Mouse (Mus musculus) intestine, postnatal 0 days (tissue): ENCODE data around the gene Sf3b3. TPM values are rescaled to one million over a fixed set of nuclear protein-coding genes. Genes with fewer than 3 reads are reported as not detected.
A peak's percentile ranks its signal among the peaks of the same experiment; 100 is the strongest.
"Not testable (repeated sequence)": the region's sequence is repeated elsewhere in the genome, so short reads cannot be mapped to it uniquely, and the experiment has no call there.

ENCODE experiments used
- ATAC-seq: fragments of 200-750 bp; cut with Nextera tagmentation; 2 replicates; pipeline ENCODE4 v1.8.0; 2017; ENCODE audit warnings: mild to moderate bottlenecking, moderate TSS enrichment, moderate library complexity
- H3K27ac ChIP-seq: fragments of 300-500 bp; sonication (generic); 2 replicates; pipeline ENCODE4 v1.5.1; 2014; ENCODE audit warnings: mild to moderate bottlenecking, low read depth, low read length, moderate library complexity
- H3K27me3 ChIP-seq: fragments of 300-500 bp; sonication (generic); replicated peaks from 2 replicates; pipeline ENCODE4 v1.6.1; 2014; ENCODE audit warnings: low read length, mixed read lengths; ENCODE audit not compliant: control insufficient read depth, insufficient read depth
- H3K36me3 ChIP-seq: fragments of 300-500 bp; sonication (generic); 2 replicates; pipeline ENCODE4 v1.6.1; 2014; ENCODE audit warnings: mild to moderate bottlenecking, moderate library complexity; ENCODE audit not compliant: control insufficient read depth, insufficient read depth
- H3K4me1 ChIP-seq: fragments of 300-500 bp; sonication (generic); replicated peaks from 2 replicates; pipeline ENCODE4 v1.6.1; 2014; ENCODE audit warnings: antibody characterized with exemption, low read length, mixed read lengths; ENCODE audit not compliant: control insufficient read depth, insufficient read depth
- H3K4me2 ChIP-seq: fragments of 300-500 bp; sonication (generic); replicated peaks from 2 replicates; pipeline ENCODE4 v1.6.1; 2014; ENCODE audit warnings: low read depth, mild to moderate bottlenecking, moderate library complexity
- H3K4me3 ChIP-seq: fragments of 300-500 bp; sonication (generic); 2 replicates; pipeline ENCODE4 v1.5.1; 2014; ENCODE audit warnings: low read depth, low read length
- H3K9ac ChIP-seq: fragments of 300-500 bp; sonication (generic); 2 replicates; pipeline ENCODE4 v1.6.1; 2014; ENCODE audit warnings: mild to moderate bottlenecking, low read depth, low read length
- H3K9me3 ChIP-seq: fragments of 300-500 bp; sonication (generic); 2 replicates; pipeline ENCODE4 v1.6.1; 2016; ENCODE audit warnings: mixed run types; ENCODE audit not compliant: control insufficient read depth
- CTCF ChIP-seq: sonication (generic); IDR thresholded peaks from 2 replicates; pipeline ENCODE4 v1.5.1; 2016; ENCODE audit warnings: low read depth, mild to moderate bottlenecking, control low read depth, antibody characterized with exemption, moderate library complexity
- WGBS: fragments of 180-500 bp; shearing (Covaris S2); extraction: QIAGEN DNeasy Blood & Tissue Kit; methylation state at CpG from one replicate; pipeline ENCODE4 v1.1.7; 2014; 5-methylcytosine and 5-hydroxymethylcytosine counted together
- polyA plus RNA-seq: library from polyadenylated mRNA; unstranded; fragments of >200 nt; fragmentation: Nextera tagmentation; extraction: Ambion mirVana; gene quantifications from 2 replicates; pipeline ENCODE4 v1.2.1, GENCODE M21; 2015

The Sf3b3 gene
- polyA plus RNA-seq, 1 experiment from 2014 or later, result 29.7 TPM

- Histone ChIP-seq H3K4me3 (no peak overlapping the region), H3K4me2 (no peak overlapping the region), H3K27me3 (no peaks in the 10 kb centered on the region), H3K9me3 (no peaks in the 10 kb centered on the region), H3K36me3 (peaks cover 88% of the 10 kb centered on the region), H3K4me1 (no peaks in the 10 kb centered on the region), H3K27ac (no peak overlapping the region), H3K9ac (no peak overlapping the region)
- no peak for TF ChIP-seq CTCF
- ATAC-seq, result no peak
- WGBS, result 79% methylated on average over 4 of the region's 4 CpGs
These were observed 31.3 kb upstream of the Sf3b3 start for GRCm38 (mm10) chr8:110877862-110878261.

DNA sequence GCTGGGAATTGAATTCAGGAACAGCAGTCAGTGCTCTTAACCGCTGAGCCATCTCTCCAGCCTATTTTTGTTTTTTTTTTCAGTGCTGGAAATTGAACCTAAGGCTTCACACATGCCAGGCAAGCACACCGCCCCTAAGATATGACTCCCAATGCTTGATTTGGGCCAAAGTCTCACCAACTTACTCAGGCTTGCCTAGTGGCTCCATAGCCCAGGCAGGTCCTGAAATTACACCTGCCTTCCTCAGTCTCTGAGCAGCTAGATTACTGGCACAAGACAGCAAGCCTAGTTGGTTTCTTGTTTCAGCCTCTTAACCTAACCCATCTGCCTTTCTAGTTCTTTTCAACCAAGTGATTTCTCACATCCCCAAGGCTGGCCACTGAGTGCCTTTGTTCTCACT lies 23.9 kb upstream of the Sf3b3 start:
- Histone ChIP-seq H3K4me2 (no peak overlapping the region), H3K9ac (no peak overlapping the region), H3K4me1 (no peaks in the 10 kb centered on the region), H3K36me3 (peaks cover 90% of the 10 kb centered on the region), H3K4me3 (no peak overlapping the region), H3K27me3 (no peaks in the 10 kb centered on the region), H3K9me3 (no peaks in the 10 kb centered on the region), H3K27ac (no peak overlapping the region)
- ATAC-seq, result no peak
- WGBS, result 96% methylated on average over 2 of the region's 2 CpGs
- TF ChIP-seq CTCF, result no peak

DNA sequence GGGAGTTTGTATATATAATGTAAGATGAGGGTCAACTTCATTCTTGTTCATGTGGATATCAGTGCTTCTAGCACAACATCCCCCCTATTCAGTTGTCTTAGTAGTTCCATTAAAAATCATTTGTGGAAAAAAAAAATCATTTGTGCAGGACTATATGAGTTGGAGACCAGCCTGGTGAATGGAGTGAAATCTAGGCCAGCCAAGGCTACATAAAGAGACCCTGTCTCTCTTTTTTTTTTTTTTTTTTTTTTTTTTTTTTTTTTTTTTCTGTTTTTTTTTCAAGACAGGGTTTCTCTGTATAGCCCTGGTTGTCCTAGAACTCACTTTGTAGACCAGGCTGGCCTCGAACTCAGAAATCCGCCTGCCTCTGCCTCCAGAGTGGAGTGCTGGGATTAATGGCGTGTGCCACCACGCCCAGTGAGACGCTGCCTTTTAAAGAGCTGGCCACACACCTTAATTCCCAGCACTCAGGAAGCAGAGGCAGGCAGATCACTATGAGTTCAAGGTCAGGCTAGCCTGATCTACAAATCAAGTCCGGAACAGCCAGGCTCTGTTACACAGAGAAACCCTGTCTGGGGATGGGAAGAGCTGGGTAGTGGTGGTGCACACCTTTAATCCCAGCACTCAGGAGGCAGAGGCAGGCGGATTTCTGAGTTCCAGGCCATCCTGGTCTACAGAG lies 14.9 kb upstream of the Sf3b3 start:
- H3K36me3 ChIP-seq, result peaks cover 93% of the 10 kb centered on the region
- not testable (repeated sequence) for H3K4me1 ChIP-seq, H3K4me3 ChIP-seq, H3K9me3 ChIP-seq, H3K4me2 ChIP-seq, ATAC-seq, H3K27ac ChIP-seq, H3K9ac ChIP-seq, H3K27me3 ChIP-seq
- WGBS, result 95% methylated on average over 7 of the region's 7 CpGs

- Histone ChIP-seq H3K9ac (no peak overlapping the region), H3K9me3 (no peaks in the 10 kb centered on the region), H3K27ac (no peak overlapping the region), H3K4me2 (no peak overlapping the region), H3K4me1 (no peaks in the 10 kb centered on the region), H3K36me3 (peaks cover 91% of the 10 kb centered on the region), H3K4me3 (no peak overlapping the region), H3K27me3 (no peaks in the 10 kb centered on the region)
- 77% methylated on average over 7 of the region's 7 CpGs for WGBS
- peak; percentile 58 for TF ChIP-seq CTCF
- ATAC-seq, result no peak
These were observed 13.3 kb upstream of the Sf3b3 start for GRCm38 (mm10) chr8:110859651-110860501.

DNA sequence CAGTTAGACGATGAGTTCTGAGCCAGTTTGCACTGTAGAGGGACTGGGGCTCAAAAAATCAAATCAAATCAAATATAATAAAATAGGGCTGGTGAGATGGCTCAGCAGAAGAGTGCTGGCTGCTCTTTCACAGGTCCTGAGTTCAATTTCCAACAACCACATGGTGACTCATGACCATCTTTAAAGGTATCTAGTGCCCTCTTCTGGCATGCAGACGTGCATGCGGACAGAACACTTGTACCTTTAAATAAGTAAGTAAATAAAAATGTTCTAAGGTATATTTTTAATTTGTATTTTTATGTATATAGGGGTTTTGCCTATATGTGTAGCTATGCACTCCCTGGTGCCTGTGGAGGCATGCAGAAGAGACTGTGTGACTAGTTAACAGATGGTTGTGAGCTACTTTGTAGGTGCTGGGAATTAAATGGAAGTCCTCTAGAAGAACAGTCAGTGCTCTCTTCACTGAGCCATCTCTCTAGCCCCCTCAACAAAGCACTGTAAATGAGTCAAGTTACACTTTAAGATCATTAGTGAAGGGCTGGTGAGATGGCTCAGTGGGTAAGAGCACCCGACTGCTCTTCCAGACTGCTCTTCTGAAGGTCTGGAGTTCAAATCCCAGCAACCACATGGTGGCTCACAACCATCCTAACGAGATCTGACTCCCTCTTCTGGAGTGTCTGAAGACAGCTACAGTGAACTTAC lies 10.3 kb upstream of the Sf3b3 start:
- Histone ChIP-seq H3K9ac (no peak overlapping the region), H3K4me1 (no peaks in the 10 kb centered on the region), H3K27ac (no peak overlapping the region), H3K4me2 (no peak overlapping the region), H3K9me3 (no peaks in the 10 kb centered on the region), H3K36me3 (peaks cover 92% of the 10 kb centered on the region), H3K4me3 (no peak overlapping the region), H3K27me3 (no peaks in the 10 kb centered on the region)
- 81% methylated on average over 4 of the region's 5 CpGs for WGBS
- peak; percentile 53 for TF ChIP-seq CTCF
- no peak for ATAC-seq

DNA sequence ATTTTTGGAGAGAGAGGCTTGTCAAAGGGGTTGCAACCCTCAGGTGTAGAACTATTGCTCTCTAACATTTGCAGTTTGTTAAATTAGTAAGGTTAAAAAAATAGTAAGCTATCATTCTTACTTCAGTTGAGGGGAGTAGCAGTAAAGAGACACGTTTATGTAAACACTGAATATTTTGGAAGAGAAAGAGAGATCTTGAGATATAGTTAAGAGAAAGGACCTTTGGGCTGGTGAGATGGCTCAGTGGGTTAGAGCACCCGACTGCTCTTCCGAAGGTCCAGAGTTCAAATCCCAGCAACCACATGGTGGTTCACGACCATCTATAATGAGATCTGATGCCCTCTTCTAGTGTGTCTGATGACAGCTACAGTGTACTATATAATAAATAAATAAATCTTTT lies 9.5 kb upstream of the Sf3b3 start:
- H3K9ac ChIP-seq, H3K4me3 ChIP-seq, H3K27ac ChIP-seq, ATAC-seq, H3K4me1 ChIP-seq, H3K9me3 ChIP-seq, H3K4me2 ChIP-seq, H3K27me3 ChIP-seq: not testable (repeated sequence)
- H3K36me3 ChIP-seq, result peaks cover 92% of the 10 kb centered on the region
- WGBS, result 87% methylated on average over 3 of the region's 4 CpGs
